Mouse (Mus musculus) CH12.LX (cell line): ENCODE measurements around the gene Cdh4. TPM values are rescaled to one million over a fixed set of nuclear protein-coding genes. Genes with fewer than 3 reads are reported as not detected.

Experiments
- DNase-seq: peaks from one replicate; pipeline ENCODE4 v3.0.0-alpha.2; 2013; ENCODE audit errors: extremely low read depth
- H3K27ac ChIP-seq: 2 replicates; pipeline ENCODE4 v1.5.1; 2012; ENCODE audit warnings: low read depth, mild to moderate bottlenecking, control low read depth, moderate library complexity; ENCODE audit not compliant: insufficient read depth
- H3K27me3 ChIP-seq: replicated peaks from 2 replicates; pipeline ENCODE3; 2012; ENCODE audit warnings: inconsistent platforms
- H3K36me3 ChIP-seq, 2 experiments: replicated peaks in 1 of 2; 2 replicates each; pipeline versions ENCODE3 to v1.6.1; 2012; ENCODE audit warnings: inconsistent platforms in 1 of 2, low read length in 1 of 2, mild to moderate bottlenecking in 1 of 2, mixed read lengths in 1 of 2, moderate library complexity in 1 of 2; ENCODE audit not compliant: control insufficient read depth in 1 of 2, insufficient read depth in 1 of 2
- H3K4me1 ChIP-seq, 2 experiments: 2 replicates each; pipeline ENCODE4 v1.6.1; 2012; ENCODE audit warnings: inconsistent platforms in 1 of 2, moderate library complexity in 1 of 2; ENCODE audit not compliant: insufficient read depth in 2 of 2, control insufficient read depth in 1 of 2
- H3K4me2 ChIP-seq: 2 replicates; pipeline ENCODE4 v1.6.1; 2012; ENCODE audit warnings: low read depth, mild to moderate bottlenecking, control low read depth; ENCODE audit not compliant: poor library complexity, insufficient read depth, severe bottlenecking
- H3K4me3 ChIP-seq, 3 experiments: fragments of 150-350 bp in 1 of 3; sonication (generic) in 1 of 3; replicated peaks in 1 of 3; 2 replicates each; pipeline versions ENCODE3 to v1.5.1; 2011 to 2012; ENCODE audit warnings: low read depth in 2 of 3, low read length in 2 of 3, mild to moderate bottlenecking in 2 of 3, moderate library complexity in 2 of 3, control low read depth in 1 of 3, improper control_type of control experiment in 1 of 3, inconsistent platforms in 1 of 3, mixed read lengths in 1 of 3; ENCODE audit not compliant: poor library complexity in 1 of 3
- H3K79me2 ChIP-seq: replicated peaks from 2 replicates; pipeline ENCODE4 v1.6.1; 2012; ENCODE audit warnings: mild to moderate bottlenecking, moderate library complexity; ENCODE audit not compliant: control insufficient read depth, poor library complexity, insufficient read depth, severe bottlenecking; ENCODE audit errors: extremely low read depth
- H3K9ac ChIP-seq: 2 replicates; pipeline ENCODE4 v1.6.1; 2012; ENCODE audit warnings: low read depth, mild to moderate bottlenecking, control low read depth, moderate library complexity; ENCODE audit not compliant: insufficient read depth
- H3K9me3 ChIP-seq: replicated peaks from 2 replicates; pipeline ENCODE3; 2012; ENCODE audit warnings: low read length, inconsistent platforms, mixed read lengths
- BHLHE40 ChIP-seq: IDR thresholded peaks from 2 replicates; pipeline ENCODE4 v1.6.1; 2011; ENCODE audit warnings: mild to moderate bottlenecking, low read depth, low read length, improper control_type of control experiment
- CTCF ChIP-seq, 2 experiments: IDR thresholded peaks in 1 of 2; conservative IDR thresholded peaks in 1 of 2; 2 replicates each; pipeline ENCODE4 v1.5.1; 2011 to 2012; ENCODE audit warnings: low read depth in 2 of 2, low read length in 2 of 2, improper control_type of control experiment in 1 of 2, inconsistent platforms in 1 of 2, mild to moderate bottlenecking in 1 of 2, moderate library complexity in 1 of 2
- ELF1 ChIP-seq: IDR thresholded peaks from 2 replicates; pipeline ENCODE4 v1.6.1; 2014; ENCODE audit warnings: low read depth, mild to moderate bottlenecking, inconsistent platforms, low read length, improper control_type of control experiment
- EP300 ChIP-seq: IDR thresholded peaks from 2 replicates; pipeline ENCODE4 v1.6.1; 2011; ENCODE audit warnings: low read length, improper control_type of control experiment
- GABPA ChIP-seq: IDR thresholded peaks from 2 replicates; pipeline ENCODE4 v1.6.1; 2012; ENCODE audit warnings: low read depth, low read length, improper control_type of control experiment, inconsistent platforms; ENCODE audit not compliant: insufficient replicate concordance
- IRF4 ChIP-seq: IDR thresholded peaks from 2 replicates; pipeline ENCODE4 v1.6.1; 2014; ENCODE audit warnings: low read depth, mild to moderate bottlenecking, inconsistent platforms, low read length, improper control_type of control experiment
- MAX ChIP-seq: IDR thresholded peaks from 2 replicates; pipeline ENCODE4 v1.6.1; 2011; ENCODE audit warnings: low read length, improper control_type of control experiment
- MAZ ChIP-seq: IDR thresholded peaks from 2 replicates; pipeline ENCODE4 v1.6.1; 2012; ENCODE audit warnings: low read depth, mild to moderate bottlenecking, inconsistent platforms, low read length, improper control_type of control experiment, moderate library complexity
- MXI1 ChIP-seq: IDR thresholded peaks from 2 replicates; pipeline ENCODE4 v1.6.1; 2011; ENCODE audit warnings: mild to moderate bottlenecking, low read depth, low read length, improper control_type of control experiment
- MYC ChIP-seq: IDR thresholded peaks from 2 replicates; pipeline ENCODE4 v1.6.1; 2011; ENCODE audit warnings: low read depth, mild to moderate bottlenecking, improper control_type of control experiment, low read length
- NRF1 ChIP-seq: IDR thresholded peaks from 2 replicates; pipeline ENCODE4 v1.6.1; 2014; ENCODE audit warnings: low read depth, mild to moderate bottlenecking, inconsistent platforms, low read length, improper control_type of control experiment, moderate library complexity
- POLR2A ChIP-seq: IDR thresholded peaks from 2 replicates; pipeline ENCODE4 v1.6.1; 2011; ENCODE audit warnings: low read depth, mild to moderate bottlenecking, improper control_type of control experiment, low read length
- RAD21 ChIP-seq: IDR thresholded peaks from 2 replicates; pipeline ENCODE4 v1.6.1; 2011; ENCODE audit warnings: low read depth, mild to moderate bottlenecking, low read length, improper control_type of control experiment, moderate library complexity
- RCOR1 ChIP-seq: conservative IDR thresholded peaks from 2 replicates; pipeline ENCODE4 v1.6.1; 2012; ENCODE audit warnings: low read depth, mild to moderate bottlenecking, inconsistent platforms, low read length, improper control_type of control experiment
- SMC3 ChIP-seq: IDR thresholded peaks from 2 replicates; pipeline ENCODE4 v1.6.1; 2011; ENCODE audit warnings: low read depth, low read length, improper control_type of control experiment
- UBTF ChIP-seq: IDR thresholded peaks from 2 replicates; pipeline ENCODE4 v1.6.1; 2012; ENCODE audit warnings: low read depth, mild to moderate bottlenecking, inconsistent platforms, low read length, improper control_type of control experiment, moderate library complexity
- USF1 ChIP-seq: IDR thresholded peaks from 2 replicates; pipeline ENCODE4 v1.6.1; 2014; ENCODE audit warnings: low read depth, mild to moderate bottlenecking, inconsistent platforms, low read length, improper control_type of control experiment
- ZKSCAN1 ChIP-seq: IDR thresholded peaks from 2 replicates; pipeline ENCODE4 v1.6.1; 2012; ENCODE audit warnings: low read depth, inconsistent platforms, low read length, improper control_type of control experiment, borderline replicate concordance
- ZMIZ1 ChIP-seq: IDR thresholded peaks from 2 replicates; pipeline ENCODE4 v1.6.1; 2012; ENCODE audit warnings: low read depth, mild to moderate bottlenecking, inconsistent platforms, low read length, improper control_type of control experiment
- ZNF384 ChIP-seq: IDR thresholded peaks from 2 replicates; pipeline ENCODE4 v1.6.1; 2012; ENCODE audit warnings: low read depth, low read length, improper control_type of control experiment, inconsistent platforms
- dilution Hi-C: fragments of 300-500 bp; cut with MboI; formaldehyde crosslinking; loops from 2 replicates; pipeline ENCODE4 v1.14.3; 2020; ENCODE audit warnings: low sequenced_read_pairs; ENCODE audit not compliant: extremely low pct_unique_long_range_greater_than_20kb, extremely low pct_ligation_motif_present
- in situ Hi-C: fragments of 300-500 bp; cut with MboI; formaldehyde crosslinking; loops from 3 replicates; pipeline ENCODE4 v1.14.3; 2019; ENCODE audit warnings: low sequenced_read_pairs, low pct_ligation_motif_present, low pct_unique_long_range_greater_than_20kb, mixed read lengths
- polyA plus RNA-seq: library from polyadenylated mRNA; unstranded; fragments of >175 nt; gene quantifications from 2 replicates; pipeline ENCODE4 v1.2.1, GENCODE M21; 2012; ENCODE audit warnings: low read depth; ENCODE audit not compliant: insufficient read length
- total RNA-seq, 2 experiments: library from RNA; depleted of rRNA; stranded (reverse); fragments of 300-350 nt in 1 of 2; fragments of >200 nt in 1 of 2; gene quantifications; 2 replicates each; pipeline ENCODE4 v1.2.3; 2012 to 2014

Cdh4 gene
- total and polyA plus RNA-seq, 3 experiments, result not detected

- TF ChIP-seq CTCF (conservative IDR thresholded peaks at IDR 0.05 in 1 of 2, IDR thresholded peaks at IDR 0.05 in 1 of 2; ENCODE audit: low read depth in 2 of 2, low read length in 2 of 2), result no peak
- TF ChIP-seq USF1, result no peak
- no peak for TF ChIP-seq EP300
- TF ChIP-seq ZKSCAN1, result no peak
- no peak for TF ChIP-seq BHLHE40
- TF ChIP-seq NRF1, result no peak
- no peak for TF ChIP-seq MYC
- TF ChIP-seq, all 38 proteins: peak for 0
- Histone ChIP-seq H3K9ac (no peak overlapping the region), H3K4me2 (no peak overlapping the region), H3K36me3 (no peaks in the 10 kb centered on the region), H3K4me1 (no peaks in the 10 kb centered on the region), H3K9me3 (peaks cover 83% of the 10 kb centered on the region), H3K27me3 (no peaks in the 10 kb centered on the region), H3K27ac (no peak overlapping the region), H3K79me2 (no peaks in the 10 kb centered on the region), H3K4me3 (no peak overlapping the region)
- in situ Hi-C loops, result no loop called here
- dilution Hi-C loops, result no loop called here
- no peak for DNase-seq
Measured at GRCm38 (mm10) chr2:179416587-179417227, 25.5 kb upstream of the Cdh4 start.

GRCm38 (mm10) chr2:179425602-179426001, 16.6 kb upstream of the Cdh4 start:
- no peak overlapping the region for H3K27ac ChIP-seq
- TF ChIP-seq NRF1 (no peak), RCOR1 (no peak)
- H3K79me2 ChIP-seq, result no peaks in the 10 kb centered on the region
- H3K9me3 ChIP-seq, result peaks cover 92% of the 10 kb centered on the region
- H3K9ac ChIP-seq, result no peak overlapping the region
- DNase-seq, result no peak
- H3K27me3 ChIP-seq, result no peaks in the 10 kb centered on the region
- no peak overlapping the region for H3K4me2 ChIP-seq
- H3K4me1 ChIP-seq, result no peaks in the 10 kb centered on the region
- in situ Hi-C loops, result no loop called here
- dilution Hi-C loops, result no loop called here
- no peaks in the 10 kb centered on the region for H3K36me3 ChIP-seq
- no peak overlapping the region for H3K4me3 ChIP-seq

GRCm38 (mm10) chr2:179428889-179429288, 13.3 kb upstream of the Cdh4 start:
- Histone ChIP-seq H3K27me3 (no peaks in the 10 kb centered on the region), H3K4me2 (no peak overlapping the region), H3K27ac (no peak overlapping the region), H3K9me3 (peaks cover 94% of the 10 kb centered on the region), H3K4me3 (no peak overlapping the region), H3K36me3 (no peaks in the 10 kb centered on the region), H3K9ac (no peak overlapping the region), H3K4me1 (no peaks in the 10 kb centered on the region), H3K79me2 (no peaks in the 10 kb centered on the region)
- DNase-seq, result no peak
- dilution Hi-C loops, result no loop called here
- TF ChIP-seq NRF1, result no peak
- no peak for TF ChIP-seq RAD21
- TF ChIP-seq UBTF, result no peak
- no peak for TF ChIP-seq POLR2A
- TF ChIP-seq SMC3, result no peak
- no peak for TF ChIP-seq MXI1
- no peak for TF ChIP-seq EP300
- no peak for TF ChIP-seq IRF4
- no peak for TF ChIP-seq GABPA
- no peak for TF ChIP-seq ZKSCAN1
- TF ChIP-seq MAX, result no peak
- no peak for TF ChIP-seq ELF1
- TF ChIP-seq ZMIZ1, result no peak
- no peak for TF ChIP-seq MAZ
- no peak for TF ChIP-seq ZNF384
- no peak for TF ChIP-seq RCOR1
- in situ Hi-C loops, result no loop called here
